Mouse (Mus musculus) left cerebral cortex, postnatal 4 days (tissue): ENCODE results near the gene Neurod4. TPM values are rescaled to one million over a fixed set of nuclear protein-coding genes. Genes with fewer than 3 reads are reported as not detected.
"Not testable (repeated sequence)": the region's sequence is repeated elsewhere in the genome, so short reads cannot be mapped to it uniquely, and the experiment has no call there.

Experiments
- DNase-seq: peaks from one replicate; pipeline ENCODE4 v3.0.0-alpha.2; 2022
- intact Hi-C: fragments of 180-260 bp; cut with DNase I; formaldehyde crosslinking; loops from one replicate; pipeline ENCODE4 v1.15.1; 2025
- total RNA-seq, 2 experiments: library from RNA; stranded (reverse); gene quantifications; 2 replicates each; pipeline ENCODE4 v1.2.3; 2021

Gene Neurod4
- total RNA-seq, result not detected

DNA sequence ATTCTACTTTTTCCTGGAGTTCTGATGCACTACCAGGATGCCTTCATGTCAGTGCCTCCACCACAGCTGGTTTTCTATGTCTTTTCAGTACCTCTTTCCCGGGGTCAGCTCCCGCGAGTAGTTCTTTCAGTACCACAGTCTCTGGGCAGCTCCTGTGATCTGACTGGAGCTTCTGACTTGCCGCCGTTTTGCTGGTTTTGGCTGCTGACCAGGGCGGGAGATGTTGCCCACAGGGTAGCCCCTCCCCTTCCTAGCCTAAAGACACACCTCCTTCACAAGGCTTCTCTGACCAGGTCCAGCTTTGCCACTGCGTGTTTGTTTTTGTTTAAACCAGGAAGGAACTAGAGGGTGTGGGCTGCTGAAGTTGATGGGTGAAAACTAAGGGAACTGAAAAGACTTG is at the start of gene Neurod4:
TSS of gene Neurod4 (minus strand) at position 175 of the 400 bp plus-strand sequence.
- DNase-seq, result peak; percentile 79
- intact Hi-C loops, result no loop called here

DNA sequence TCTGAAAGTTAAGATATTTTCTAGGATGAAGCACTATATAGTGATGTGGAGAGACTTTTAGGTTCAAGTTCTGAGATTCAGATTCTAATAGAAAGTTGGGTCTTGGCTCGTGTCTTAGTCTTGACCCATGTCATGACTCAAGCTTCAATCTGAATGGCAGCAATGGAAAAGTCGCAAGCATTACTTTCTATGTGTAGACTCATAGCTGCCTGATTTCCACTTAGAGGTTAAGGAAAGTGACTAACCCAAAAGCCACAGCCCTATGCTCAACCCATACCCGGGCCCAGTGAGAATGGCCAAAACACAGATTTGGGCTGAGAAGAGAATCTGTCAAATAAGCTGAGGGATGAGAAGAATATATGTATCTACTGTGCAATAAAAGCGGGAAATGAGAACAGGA is 44.2 kb upstream of the Neurod4 start:
- intact Hi-C loops, result no loop called here
- no peak for DNase-seq

DNA sequence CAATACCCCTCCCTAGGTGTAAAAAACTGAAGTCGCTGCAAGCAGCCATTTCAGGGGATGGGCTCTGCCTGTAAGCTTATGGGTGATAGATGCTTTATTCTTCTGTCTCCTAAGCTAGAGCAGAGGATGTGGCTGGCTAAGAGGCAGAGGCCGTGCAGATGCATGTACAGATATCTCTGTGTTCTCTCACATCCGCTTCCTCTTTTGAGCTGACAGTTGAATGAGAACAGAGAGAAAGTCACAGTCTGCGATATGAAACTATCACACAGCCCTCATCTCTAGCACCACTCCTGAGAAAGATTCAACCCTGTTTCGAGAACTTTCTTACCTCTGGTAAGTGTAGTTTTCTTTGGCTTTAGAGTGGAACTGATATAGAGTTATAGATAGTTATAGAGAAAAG is 42.6 kb upstream of the Neurod4 start, which contains the start of gene Tespa1:
TSS of gene Tespa1 (plus strand) at position 234 of the 400 bp plus-strand sequence.
- DNase-seq, result no peak
- intact Hi-C loops, result no loop called here

DNA sequence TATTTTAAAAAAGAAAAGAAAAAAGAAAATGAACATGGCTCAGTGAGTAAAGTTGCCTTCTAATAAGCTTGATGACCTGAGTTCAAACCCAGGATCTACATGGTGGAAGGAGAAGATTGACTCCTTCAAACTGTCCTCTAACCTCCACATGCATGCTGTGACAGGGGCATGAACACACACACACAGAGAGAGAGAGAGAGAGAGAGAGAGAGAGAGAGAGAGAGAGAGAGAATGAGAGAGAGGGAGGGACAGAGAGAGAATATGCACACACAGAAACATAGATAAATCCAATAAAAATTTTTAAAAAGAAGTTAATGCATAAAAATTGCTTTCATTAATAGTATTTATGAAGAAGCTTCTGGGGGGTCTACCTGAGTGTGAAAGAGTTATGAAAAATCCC is 42.0 kb upstream of the Neurod4 start:
- DNase-seq, result no peak
- intact Hi-C loops, result no loop called here

DNA sequence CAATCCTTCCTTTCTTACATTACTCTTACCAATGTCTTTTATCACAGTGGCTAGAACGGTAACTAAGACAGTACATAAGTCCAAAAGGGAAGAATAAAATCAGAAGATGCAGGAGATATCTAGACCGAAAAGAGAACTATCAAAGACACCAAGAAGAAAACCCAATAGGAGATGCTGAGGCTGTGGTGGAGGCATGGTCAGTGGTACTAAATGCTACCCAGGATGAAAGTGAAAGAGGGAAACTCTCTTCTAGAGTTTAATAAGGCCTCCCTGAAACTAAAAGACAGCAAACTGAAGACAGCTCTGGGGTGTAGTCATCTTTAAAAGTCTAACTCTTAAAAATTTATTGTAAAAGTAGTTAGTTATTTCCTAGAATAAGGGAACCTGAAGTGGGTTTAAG is 40.7 kb upstream of the Neurod4 start:
- no peak for DNase-seq
- intact Hi-C loops, result no loop called here

DNA sequence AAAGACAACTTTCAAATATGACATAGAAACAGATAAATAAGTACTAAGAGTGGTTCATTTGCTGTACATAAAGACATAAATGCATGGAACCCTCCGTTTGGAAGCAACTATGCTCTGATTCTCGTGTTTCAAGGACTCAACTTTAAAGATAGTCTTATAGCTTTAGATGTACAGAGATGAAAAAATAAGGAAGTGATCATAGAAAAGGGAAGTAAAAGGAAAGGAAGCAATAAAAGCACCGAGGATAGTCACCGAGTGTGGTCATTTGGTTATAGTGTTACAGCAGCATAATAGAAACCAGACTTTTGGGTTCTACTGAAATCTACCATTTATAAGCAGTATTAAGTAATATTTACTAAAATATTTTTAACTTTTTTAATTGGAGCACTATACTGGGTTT is 38.7 kb upstream of the Neurod4 start:
- no peak for DNase-seq
- intact Hi-C loops, result no loop called here

DNA sequence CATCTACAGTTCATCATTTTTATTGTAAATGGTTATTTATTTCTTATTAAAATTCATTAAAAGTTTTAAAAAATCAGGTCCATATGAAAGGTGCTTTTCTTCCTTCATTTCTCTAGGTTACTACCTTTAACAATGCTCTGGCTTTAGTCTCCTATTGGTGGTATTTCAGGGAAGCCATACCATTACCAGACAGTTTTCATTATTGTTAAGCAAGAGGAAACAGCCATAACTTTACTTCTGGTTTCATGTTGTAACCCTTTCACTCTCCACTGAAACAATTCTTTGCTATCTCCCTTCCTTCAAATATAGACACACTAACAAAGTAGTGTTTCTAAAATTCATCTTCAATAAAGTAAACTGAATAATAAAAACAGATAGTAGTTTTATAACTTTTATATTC is 35.8 kb upstream of the Neurod4 start:
- DNase-seq, result no peak
- intact Hi-C loops, result no loop called here

DNA sequence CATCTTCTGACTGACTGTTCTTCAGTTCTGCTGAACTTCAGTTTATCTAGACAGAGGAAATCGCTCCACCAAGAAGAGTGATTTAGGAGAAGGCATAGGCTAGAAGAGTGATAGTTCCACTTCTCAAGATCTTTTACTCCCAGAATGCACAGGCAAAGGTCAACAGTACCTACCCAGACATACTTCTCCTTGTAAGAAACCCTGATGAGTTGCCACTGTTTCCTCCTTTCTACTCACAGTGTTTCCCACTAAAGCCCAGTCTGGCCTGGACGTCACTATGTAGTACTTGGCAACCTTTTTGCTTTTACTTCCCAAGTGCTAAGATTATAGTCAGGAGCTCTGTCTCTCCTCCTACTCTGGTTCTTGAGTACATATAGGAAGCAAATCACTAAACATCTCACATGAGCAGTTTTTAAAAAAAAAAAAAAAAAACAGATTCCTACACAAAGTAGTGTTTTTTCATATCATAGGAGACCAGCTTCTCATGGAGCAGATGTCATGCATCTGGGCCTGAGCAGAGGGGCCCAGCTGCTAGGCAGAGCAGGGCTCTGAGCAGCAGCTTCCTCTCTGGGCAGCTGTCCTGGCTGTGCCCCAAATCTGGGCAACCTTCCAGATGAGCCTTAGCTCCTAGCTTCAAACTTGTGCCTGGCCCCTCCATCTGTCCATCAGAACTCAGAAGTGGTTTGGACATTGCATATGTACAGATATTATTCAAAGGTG is 34.2 kb upstream of the Neurod4 start:
- intact Hi-C loops, result no loop called here
- peak; percentile 73 for DNase-seq

DNA sequence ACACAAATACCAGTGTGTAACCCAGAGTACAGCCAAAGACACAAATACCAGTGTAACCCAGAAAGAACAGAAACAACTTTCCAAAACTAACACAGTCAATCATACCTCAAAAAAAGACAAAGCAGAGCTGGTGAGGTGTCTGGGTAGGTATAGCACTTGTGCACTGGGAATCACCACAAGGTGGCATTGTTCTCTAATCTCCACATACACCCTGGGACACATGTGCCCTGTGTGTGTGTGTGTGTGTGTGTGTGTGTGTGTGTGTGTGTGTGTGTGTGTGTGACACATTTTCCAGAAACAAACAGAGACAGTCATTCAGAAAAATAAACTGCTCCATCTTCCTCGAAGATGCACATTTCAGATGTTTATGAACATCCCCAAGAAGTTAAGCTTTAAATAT is 33.5 kb upstream of the Neurod4 start:
- intact Hi-C loops, result no loop called here
- DNase-seq, result no peak

DNA sequence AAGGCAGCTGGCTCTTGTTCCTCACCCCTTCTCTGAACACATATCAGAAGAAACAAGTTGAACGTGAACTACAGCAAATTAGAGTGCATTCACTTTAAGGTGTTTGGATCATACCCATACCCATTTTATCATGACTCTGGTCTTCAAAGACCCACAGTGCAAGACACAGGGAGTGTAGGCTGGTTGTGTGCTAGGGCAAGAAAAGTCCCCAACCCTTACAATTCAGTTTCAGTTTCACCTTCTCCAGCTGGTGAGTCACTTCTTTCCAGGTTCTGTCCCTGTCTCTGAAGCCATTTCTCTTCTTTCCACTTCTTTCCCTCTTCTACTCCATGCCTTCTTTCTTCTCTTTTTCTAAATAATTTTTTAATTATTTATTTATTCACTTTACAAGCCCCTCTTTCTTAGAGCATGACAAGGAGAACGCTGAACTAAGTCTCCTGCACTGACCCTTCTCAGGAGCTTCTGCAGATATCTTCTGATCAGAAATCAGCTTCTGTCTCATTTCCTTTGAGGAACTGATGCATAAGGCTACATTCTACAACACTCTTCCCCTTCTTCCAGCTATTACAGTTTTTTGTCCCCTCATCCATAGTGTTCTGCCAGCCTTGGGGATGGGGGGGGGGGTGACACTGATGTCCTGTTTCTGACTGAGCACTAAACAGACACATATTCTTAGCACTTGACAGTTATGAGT is 31.6 kb upstream of the Neurod4 start:
- DNase-seq, result no peak
- intact Hi-C loops, result no loop called here

DNA sequence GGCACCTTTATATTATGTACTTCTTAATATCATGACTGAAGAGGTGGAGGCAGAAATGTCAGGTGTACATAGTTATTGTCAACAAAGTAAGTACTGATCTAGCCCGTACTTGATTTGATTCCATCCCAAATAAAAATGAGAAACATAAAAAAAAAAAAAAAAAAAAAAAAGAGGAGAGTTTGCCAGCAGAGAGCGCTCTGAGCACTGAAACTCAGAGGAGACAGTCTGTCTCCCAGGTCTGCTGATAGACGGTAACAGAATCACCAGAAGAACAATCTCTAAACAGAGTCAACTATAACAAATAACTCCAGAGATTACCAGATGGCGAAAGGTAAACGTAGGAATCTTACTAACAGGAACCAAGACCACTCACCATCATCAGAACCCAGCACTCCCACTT is 24.1 kb upstream of the Neurod4 start:
- intact Hi-C loops, DNase-seq: not testable (repeated sequence)

DNA sequence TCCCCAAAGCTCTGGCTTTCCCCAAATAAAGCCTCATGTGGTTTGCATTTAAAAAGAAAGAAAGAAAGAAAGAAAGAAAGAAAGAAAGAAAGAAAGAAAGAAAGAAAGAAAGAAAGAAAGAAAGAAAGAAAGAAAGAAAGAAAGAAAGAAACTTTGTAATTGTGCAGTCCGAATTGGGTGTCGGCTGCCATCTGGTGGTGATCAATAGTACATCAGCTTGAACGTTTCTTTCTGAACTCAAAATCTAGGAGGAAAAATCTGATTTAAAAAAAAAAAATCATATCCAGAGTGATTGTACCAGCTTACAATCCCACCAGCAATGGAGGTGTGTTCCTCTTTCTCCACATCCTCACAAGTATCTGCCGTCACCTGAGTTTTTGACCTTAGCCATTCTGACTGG is 18.7 kb upstream of the Neurod4 start:
- DNase-seq, result peak; percentile 20
- intact Hi-C loops, result loop anchor here (2.0 kb wide), 1 partner anchor 70 kb away; no protein-coding TSS in a partner anchor

DNA sequence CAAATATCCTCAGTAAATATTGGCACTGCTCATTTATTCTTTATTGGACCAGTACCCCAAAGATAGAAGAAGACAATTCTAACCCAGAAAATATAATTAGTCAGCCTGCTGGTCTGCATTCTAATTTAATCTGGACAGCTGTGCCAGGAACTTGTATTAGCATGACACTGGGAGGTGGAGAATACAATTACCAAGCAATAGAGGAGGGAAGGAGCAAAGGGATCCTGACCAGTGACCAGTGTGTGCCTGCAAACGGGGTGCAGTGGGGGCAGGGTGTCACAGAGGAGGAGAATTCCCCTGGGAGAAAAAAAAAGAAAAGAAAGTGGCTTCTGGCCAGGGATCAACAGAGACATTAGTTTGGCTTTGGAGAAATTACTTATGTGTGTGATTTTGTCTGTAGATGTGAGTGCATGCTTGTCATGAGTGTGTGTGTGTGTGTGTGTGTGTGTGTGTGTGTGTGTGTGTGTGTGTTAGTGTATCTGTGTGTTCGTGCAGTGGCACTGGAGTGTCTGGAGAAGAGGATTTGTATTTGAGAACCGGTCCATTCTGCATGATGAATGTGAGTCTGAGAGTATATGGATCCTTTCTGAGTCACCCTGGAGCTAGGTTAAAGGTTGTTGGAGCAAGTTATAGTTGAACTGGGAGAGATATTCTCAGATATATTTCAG is 13.8 kb upstream of the Neurod4 start:
- DNase-seq, result peak; percentile 6
- intact Hi-C loops, result no loop called here

DNA sequence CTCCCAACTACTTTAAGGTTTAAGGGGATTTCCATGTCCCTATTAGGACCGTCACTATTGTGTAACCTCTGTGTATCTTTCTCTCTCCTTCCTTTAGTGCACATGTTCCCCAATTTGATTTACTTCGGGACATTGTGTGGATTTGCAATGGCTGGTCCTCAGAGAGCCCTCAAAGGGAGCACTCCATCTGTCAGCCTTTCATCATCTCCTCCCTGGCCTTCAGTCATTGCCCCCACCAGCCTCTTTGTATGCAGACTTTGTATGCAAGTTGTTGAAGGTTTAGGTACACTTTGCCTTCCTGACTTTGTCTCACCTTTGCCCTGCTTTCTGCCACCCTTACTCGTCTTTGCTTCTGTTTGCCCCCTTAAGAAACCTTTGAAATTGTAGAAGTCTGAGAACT is 8.0 kb upstream of the Neurod4 start:
- DNase-seq, result no peak
- intact Hi-C loops, result no loop called here

DNA sequence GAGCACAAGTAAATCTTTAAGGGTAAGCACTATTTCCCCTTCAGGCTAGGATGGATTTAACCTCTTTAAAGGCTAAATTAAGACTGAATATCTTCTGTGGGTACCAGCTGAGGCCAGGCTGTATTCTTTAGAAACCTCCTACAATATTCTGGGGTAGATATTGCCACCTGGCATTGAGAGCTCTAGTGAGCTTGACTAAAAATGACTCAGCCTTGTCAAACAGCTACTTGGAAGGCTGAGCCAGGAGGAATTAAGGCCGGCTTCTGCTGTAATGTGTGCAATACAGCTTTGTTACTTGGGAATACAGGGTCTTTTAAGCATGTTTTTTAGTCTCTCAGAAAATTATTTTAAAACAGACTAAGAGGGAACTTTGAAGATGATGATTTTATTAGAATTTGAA is 7.2 kb upstream of the Neurod4 start:
- no peak for DNase-seq

DNA sequence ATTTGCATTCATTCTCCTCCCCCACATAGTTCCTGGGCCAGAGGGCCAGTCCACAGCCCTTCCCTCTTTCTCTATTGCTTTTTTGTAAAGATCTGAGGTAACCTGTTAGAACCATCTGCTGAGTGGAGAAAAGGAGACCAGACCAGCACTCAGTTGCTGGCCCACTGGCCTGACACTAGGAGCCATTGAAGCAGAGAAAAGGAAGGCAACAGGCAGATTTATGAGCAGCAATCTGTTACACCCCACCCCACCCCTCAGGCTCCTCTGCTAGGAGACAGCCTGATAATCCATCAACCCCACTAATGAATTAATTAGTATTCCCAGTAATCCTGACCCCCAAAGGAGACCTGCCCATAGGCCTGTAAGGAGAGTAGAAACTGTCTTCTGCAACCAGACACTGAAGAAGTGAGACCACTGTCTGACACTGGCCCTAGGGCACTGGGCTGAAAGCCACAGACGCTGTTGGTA is 2.0 kb upstream of the Neurod4 start:
- DNase-seq, result peak; percentile 46
- intact Hi-C loops, result no loop called here

More for the DNA sequence above, 7.2 kb upstream of the Neurod4 start:
- intact Hi-C loops, result no loop called here

DNA sequence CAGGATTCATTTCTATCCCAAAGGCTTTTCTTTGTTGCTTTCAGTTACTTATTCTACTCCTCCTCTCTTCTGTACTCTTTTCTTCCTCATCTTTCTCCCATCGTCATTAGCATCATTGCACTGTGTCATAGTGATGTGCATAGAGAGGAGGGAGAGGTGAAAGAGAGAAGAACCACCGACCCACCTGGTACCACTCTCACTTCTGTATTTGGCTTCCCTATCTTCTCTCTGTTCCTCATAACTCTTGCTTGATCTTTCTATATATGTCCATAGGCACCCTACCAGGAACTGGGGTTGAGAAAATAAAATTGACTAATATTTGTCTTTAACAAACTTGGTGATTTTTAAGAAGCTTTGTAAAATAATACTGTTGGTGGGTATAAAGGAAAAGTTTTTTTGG is 3.5 kb downstream of the Neurod4 start:
- intact Hi-C loops, result no loop called here
- DNase-seq, result no peak

DNA sequence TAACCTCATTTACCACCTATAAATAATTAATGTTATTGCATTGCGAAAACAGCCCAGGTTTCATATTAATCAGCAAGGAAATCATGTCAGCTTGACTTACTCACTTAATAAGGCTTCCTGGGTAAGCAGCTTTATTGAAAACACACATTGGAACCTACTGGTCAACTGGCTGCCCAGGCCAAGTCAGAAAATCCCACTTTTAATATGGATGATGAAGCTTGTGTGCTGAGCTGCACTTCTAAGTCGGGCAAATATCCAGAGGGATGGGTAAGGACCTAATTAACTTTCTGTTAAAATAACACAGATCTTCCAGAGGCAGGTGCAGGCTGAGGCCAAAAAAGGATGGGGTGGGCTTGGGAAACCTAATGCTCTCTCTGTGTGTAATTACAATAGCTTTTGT is 4.3 kb downstream of the Neurod4 start:
- intact Hi-C loops, result no loop called here
- DNase-seq, result no peak

DNA sequence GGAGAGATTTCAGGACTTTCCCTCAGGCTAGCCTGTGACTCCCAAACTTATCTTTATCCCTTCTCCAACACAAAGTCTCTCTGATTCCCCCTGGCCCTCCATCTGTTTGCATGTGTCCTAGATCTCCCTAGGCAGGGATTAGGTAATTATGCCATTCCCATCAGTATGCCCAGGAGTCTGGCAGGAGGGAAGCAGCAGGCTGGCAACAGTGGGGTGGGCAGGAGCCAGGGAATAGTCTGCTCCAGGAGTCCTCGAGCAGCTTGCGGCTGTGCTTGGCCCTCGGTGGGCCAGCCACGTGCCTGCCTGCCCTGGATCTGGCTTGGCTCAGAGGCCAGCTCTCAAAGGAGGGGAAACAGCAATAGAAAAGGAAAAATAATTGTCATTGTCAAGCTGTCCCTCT is 16.8 kb downstream of the Neurod4 start:
- intact Hi-C loops, result no loop called here
- peak; percentile 80 for DNase-seq

DNA sequence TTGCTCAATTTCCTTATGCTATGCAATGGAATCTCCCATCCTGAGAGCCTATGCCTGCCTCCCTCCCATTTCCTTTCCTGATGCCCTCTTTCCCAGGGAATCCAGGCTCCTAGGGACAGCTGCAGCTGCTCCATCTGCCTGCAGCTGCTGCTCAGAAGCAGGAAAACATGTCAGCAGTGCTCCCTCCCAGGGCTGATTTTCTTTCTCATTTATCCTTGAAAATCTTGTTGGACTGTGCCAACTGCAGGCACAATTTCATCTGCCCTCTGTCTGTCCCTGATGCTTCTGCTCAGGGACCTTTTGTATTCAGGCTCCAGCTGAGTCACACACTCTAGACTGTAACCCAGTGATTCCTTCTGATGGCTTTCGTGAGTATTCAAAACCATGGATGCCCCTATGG is 20.6 kb downstream of the Neurod4 start:
- peak; percentile 16 for DNase-seq
- intact Hi-C loops, result no loop called here

DNA sequence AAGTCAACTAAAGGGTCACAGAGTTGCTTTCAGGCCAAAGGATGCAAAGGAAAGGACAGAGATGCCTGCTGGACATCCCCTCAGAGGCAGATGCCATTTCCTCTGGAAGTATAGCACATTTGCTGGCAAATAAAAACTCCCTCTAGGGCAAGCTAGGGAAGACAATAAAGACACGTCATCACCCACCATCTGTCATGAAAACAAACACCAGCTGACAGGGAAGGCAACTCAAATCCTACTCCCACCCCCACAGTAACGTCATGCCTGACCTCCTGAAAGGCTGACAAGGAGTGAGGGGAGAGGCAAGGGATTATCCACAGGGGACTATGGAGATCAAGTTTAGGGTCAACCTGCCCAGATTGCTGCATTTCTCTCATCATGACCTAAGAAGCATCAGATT is 35.8 kb downstream of the Neurod4 start:
- peak; percentile 12 for DNase-seq
- intact Hi-C loops, result no loop called here
